Mouse (Mus musculus): ENCODE measurements around the gene Trio. TPM values are rescaled to one million over a fixed set of nuclear protein-coding genes. Genes with fewer than 3 reads are reported as not detected.

Gene Trio
- polyA plus RNA-seq, 1 experiment from 2014 or later, result 8.8 TPM

- Histone ChIP-seq H3K36me3 (ENCODE audit: control insufficient read depth, insufficient read depth, low read length) (peaks cover 21% of the 10 kb centered on the region), H3K9me3 (ENCODE audit: control insufficient read depth, low read length) (no peaks in the 10 kb centered on the region), H3K27me3 (ENCODE audit: control insufficient read depth, insufficient read depth, low read length) (no peaks in the 10 kb centered on the region), H3K9ac (ENCODE audit: low read length) (no peak overlapping the region), H3K27ac (replicated peaks) (no peak overlapping the region), H3K4me1 (replicated peaks; ENCODE audit: control insufficient read depth, insufficient read depth) (no peaks in the 10 kb centered on the region), H3K4me3 (ENCODE audit: low read depth, low read length) (no peak overlapping the region), H3K4me2 (replicated peaks; ENCODE audit: low read depth) (no peak overlapping the region)
- 94% methylated on average over 12 of the region's 12 CpGs for WGBS
- TF ChIP-seq CTCF (IDR thresholded peaks at IDR 0.05; ENCODE audit: low read depth), result no peak
- TF ChIP-seq EP300 (optimal IDR thresholded peaks at IDR 0.05), result no peak
- no peak for ATAC-seq (ENCODE audit: low FRiP score, low TSS enrichment)
- no peak for DNase-seq (ENCODE audit: low spot score)
Measured at GRCm38 (mm10) chr15:27825390-27825789, 200.3 kb downstream of the Trio start.

DNA sequence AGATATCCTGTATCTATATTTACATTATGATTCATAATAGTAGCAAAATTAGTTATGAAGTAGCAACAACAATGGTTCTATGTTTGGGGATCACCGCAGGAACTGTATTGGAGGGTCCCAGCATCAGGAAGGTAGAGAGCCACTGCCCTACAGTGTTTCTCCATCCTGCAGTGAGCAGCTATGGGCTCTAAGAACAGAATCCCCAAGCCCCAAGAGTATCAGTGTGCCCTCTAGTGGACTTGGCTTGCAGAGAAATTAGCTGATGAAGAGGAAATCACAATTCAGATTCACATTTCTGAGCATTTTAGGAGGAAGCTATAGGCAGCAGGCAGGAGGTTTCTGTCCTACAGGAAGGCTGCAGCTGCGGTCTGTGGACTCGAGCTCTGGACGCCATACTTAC is 202.1 kb downstream of the Trio start:
- Histone ChIP-seq H3K4me1 (replicated peaks; ENCODE audit: control insufficient read depth, insufficient read depth) (no peaks in the 10 kb centered on the region), H3K9ac (ENCODE audit: low read length) (no peak overlapping the region), H3K27ac (replicated peaks) (no peak overlapping the region), H3K36me3 (ENCODE audit: control insufficient read depth, insufficient read depth, low read length) (peaks cover 19% of the 10 kb centered on the region), H3K4me2 (replicated peaks; ENCODE audit: low read depth) (no peak overlapping the region), H3K4me3 (ENCODE audit: low read depth, low read length) (no peak overlapping the region), H3K27me3 (ENCODE audit: control insufficient read depth, insufficient read depth, low read length) (no peaks in the 10 kb centered on the region), H3K9me3 (ENCODE audit: control insufficient read depth, low read length) (no peaks in the 10 kb centered on the region)
- WGBS, result 82% methylated on average over 4 of the region's 4 CpGs
- ATAC-seq (ENCODE audit: low FRiP score, low TSS enrichment) (no peak; the same call in 1 of the 2 replicates), DNase-seq (ENCODE audit: low spot score) (no peak)
- peak; percentile 81 for TF ChIP-seq CTCF (IDR thresholded peaks at IDR 0.05; ENCODE audit: low read depth)
- TF ChIP-seq EP300 (optimal IDR thresholded peaks at IDR 0.05), result no peak

GRCm38 (mm10) chr15:27822461-27822860 is 203.2 kb downstream of the Trio start:
- WGBS, result 89% methylated on average over 4 of the region's 4 CpGs
- Histone ChIP-seq H3K4me1 (replicated peaks; ENCODE audit: control insufficient read depth, insufficient read depth) (no peaks in the 10 kb centered on the region), H3K9me3 (ENCODE audit: control insufficient read depth, low read length) (no peaks in the 10 kb centered on the region), H3K36me3 (ENCODE audit: control insufficient read depth, insufficient read depth, low read length) (peaks cover 27% of the 10 kb centered on the region; the same call in 1 of the 2 replicates), H3K9ac (ENCODE audit: low read length) (no peak overlapping the region), H3K4me3 (ENCODE audit: low read depth, low read length) (no peak overlapping the region), H3K4me2 (replicated peaks; ENCODE audit: low read depth) (no peak overlapping the region), H3K27me3 (ENCODE audit: control insufficient read depth, insufficient read depth, low read length) (no peaks in the 10 kb centered on the region), H3K27ac (replicated peaks) (no peak overlapping the region)
- ATAC-seq (ENCODE audit: low FRiP score, low TSS enrichment) (no peak), DNase-seq (ENCODE audit: low spot score) (no peak)
- TF ChIP-seq EP300 (optimal IDR thresholded peaks at IDR 0.05) (no peak), CTCF (IDR thresholded peaks at IDR 0.05; ENCODE audit: low read depth) (no peak)

DNA sequence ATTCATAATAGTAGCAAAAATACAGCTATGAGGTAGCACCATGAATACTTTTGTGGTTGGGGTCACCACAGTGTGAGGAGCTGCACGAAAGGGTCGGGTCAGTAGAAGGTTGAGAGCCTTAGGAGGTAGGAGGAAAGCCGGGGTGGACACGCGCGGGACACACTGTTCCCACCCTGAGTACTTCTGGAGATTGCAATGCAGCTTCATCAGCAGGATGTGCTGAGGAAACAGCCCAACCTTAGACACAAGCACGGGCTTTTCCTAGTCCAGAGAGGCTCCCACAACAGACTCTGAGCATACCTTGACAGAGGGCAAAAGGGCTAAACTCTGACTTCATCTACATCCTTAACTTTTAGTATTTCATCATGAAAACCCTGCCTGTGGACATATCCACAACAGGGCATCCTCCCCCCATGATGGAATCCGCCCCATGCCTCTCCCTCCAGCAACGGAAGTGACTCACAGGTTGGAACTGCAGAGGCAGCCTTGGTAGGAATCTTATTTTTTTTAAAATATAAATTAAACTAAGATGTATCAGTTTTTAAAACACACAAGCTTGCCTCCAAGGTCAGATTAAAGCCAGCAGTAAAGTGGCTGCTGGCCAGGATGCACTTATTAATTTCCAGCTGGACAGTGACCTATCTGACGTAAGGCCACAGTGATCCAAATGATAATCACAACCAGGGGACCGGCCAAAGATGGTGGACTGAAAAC is 203.8 kb downstream of the Trio start:
- DNase-seq (ENCODE audit: low spot score), result no peak
- Histone ChIP-seq H3K36me3 (ENCODE audit: control insufficient read depth, insufficient read depth, low read length) (peaks cover 29% of the 10 kb centered on the region), H3K4me1 (replicated peaks; ENCODE audit: control insufficient read depth, insufficient read depth) (no peaks in the 10 kb centered on the region), H3K9ac (ENCODE audit: low read length) (no peak overlapping the region), H3K4me3 (ENCODE audit: low read depth, low read length) (no peak overlapping the region), H3K27me3 (ENCODE audit: control insufficient read depth, insufficient read depth, low read length) (no peaks in the 10 kb centered on the region), H3K9me3 (ENCODE audit: control insufficient read depth, low read length) (no peaks in the 10 kb centered on the region), H3K27ac (replicated peaks) (no peak overlapping the region), H3K4me2 (replicated peaks; ENCODE audit: low read depth) (no peak overlapping the region)
- no peak for TF ChIP-seq CTCF (IDR thresholded peaks at IDR 0.05; ENCODE audit: low read depth)
- TF ChIP-seq EP300 (optimal IDR thresholded peaks at IDR 0.05), result no peak
- WGBS, result 77% methylated on average over 11 of the region's 11 CpGs
- ATAC-seq (ENCODE audit: low FRiP score, low TSS enrichment), result 0 out of 2 replicates have a peak, but pooled peaks have one; percentile 35

DNA sequence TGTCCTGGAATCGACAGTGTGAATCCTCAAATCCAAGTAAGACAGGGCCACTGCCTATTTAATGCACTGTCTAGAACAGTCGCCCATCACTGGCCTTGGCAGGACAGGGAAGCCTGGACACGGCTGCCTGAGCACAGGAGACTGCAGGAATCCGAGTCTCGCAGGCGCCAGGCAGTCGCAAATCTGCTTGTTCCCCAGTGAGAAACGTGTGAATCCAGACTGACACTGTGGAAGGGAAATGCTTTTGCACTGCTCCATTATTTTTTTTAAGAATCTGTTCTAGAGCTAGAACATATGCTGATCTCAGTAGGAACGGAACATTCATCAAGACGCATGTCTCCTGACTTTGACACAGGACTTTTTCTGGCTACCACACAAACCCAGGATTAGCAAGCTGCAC is 208.6 kb downstream of the Trio start:
- 72% methylated on average over 10 of the region's 10 CpGs for WGBS
- no peak for ATAC-seq (ENCODE audit: low FRiP score, low TSS enrichment)
- Histone ChIP-seq H3K9ac (ENCODE audit: low read length) (no peak overlapping the region), H3K4me2 (replicated peaks; ENCODE audit: low read depth) (no peak overlapping the region), H3K9me3 (ENCODE audit: control insufficient read depth, low read length) (no peaks in the 10 kb centered on the region), H3K27ac (replicated peaks) (no peak overlapping the region), H3K27me3 (ENCODE audit: control insufficient read depth, insufficient read depth, low read length) (no peaks in the 10 kb centered on the region), H3K36me3 (ENCODE audit: control insufficient read depth, insufficient read depth, low read length) (peaks cover 30% of the 10 kb centered on the region), H3K4me3 (ENCODE audit: low read depth, low read length) (no peak overlapping the region), H3K4me1 (replicated peaks; ENCODE audit: control insufficient read depth, insufficient read depth) (no peaks in the 10 kb centered on the region)
- no peak for TF ChIP-seq CTCF (IDR thresholded peaks at IDR 0.05; ENCODE audit: low read depth)
- TF ChIP-seq EP300 (optimal IDR thresholded peaks at IDR 0.05), result no peak
- no peak for DNase-seq (ENCODE audit: low spot score)

GRCm38 (mm10) chr15:27814677-27815391 is 210.8 kb downstream of the Trio start:
- H3K4me3 ChIP-seq (ENCODE audit: low read depth, low read length), result no peak overlapping the region
- DNase-seq (ENCODE audit: low spot score) (no peak), ATAC-seq (ENCODE audit: low FRiP score, low TSS enrichment) (no peak)
- peaks cover 28% of the 10 kb centered on the region for H3K36me3 ChIP-seq (ENCODE audit: control insufficient read depth, insufficient read depth, low read length)
- H3K4me1 ChIP-seq (replicated peaks; ENCODE audit: control insufficient read depth, insufficient read depth), result no peaks in the 10 kb centered on the region
- no peak for TF ChIP-seq EP300 (optimal IDR thresholded peaks at IDR 0.05)
- no peaks in the 10 kb centered on the region for H3K9me3 ChIP-seq (ENCODE audit: control insufficient read depth, low read length)
- H3K27ac ChIP-seq (replicated peaks), result no peak overlapping the region
- H3K9ac ChIP-seq (ENCODE audit: low read length), result no peak overlapping the region
- H3K27me3 ChIP-seq (ENCODE audit: control insufficient read depth, insufficient read depth, low read length), result no peaks in the 10 kb centered on the region
- H3K4me2 ChIP-seq (replicated peaks; ENCODE audit: low read depth), result no peak overlapping the region
- 61% methylated on average over 6 of the region's 6 CpGs for WGBS

All from stomach, postnatal 0 days (tissue).